Mouse (Mus musculus): ENCODE measurements around the gene E130114P18Rik. TPM values are rescaled to one million over a fixed set of nuclear protein-coding genes. Genes with fewer than 3 reads are reported as not detected.

E130114P18Rik gene
- total and polyA plus RNA-seq, 3 experiments: 0.11 TPM; not detected in 2

- peaks cover 3% of the 10 kb centered on the region for H3K36me3 ChIP-seq (replicated peaks)
- DNase-seq (ENCODE audit: low spot score): no peak
- no peaks in the 10 kb centered on the region for H3K27me3 ChIP-seq (ENCODE audit: insufficient read depth, low read length)
- no peaks in the 10 kb centered on the region for H3K4me1 ChIP-seq (ENCODE audit: insufficient read depth, low read depth, low read length)
- TF ChIP-seq CTCF (IDR thresholded peaks at IDR 0.05; ENCODE audit: low read depth, low read length): no peak
- TF ChIP-seq GATA2 (IDR thresholded peaks at IDR 0.05; ENCODE audit: borderline replicate concordance, low read depth, low read length): no peak
- no peak for TF ChIP-seq POLR2AphosphoS5 (IDR thresholded peaks at IDR 0.05; ENCODE audit: insufficient replicate concordance, low read depth, low read length)
- no peak for TF ChIP-seq GATA1 (IDR thresholded peaks at IDR 0.05; ENCODE audit: borderline replicate concordance, low read length)
- TF ChIP-seq TAL1 (conservative IDR thresholded peaks at IDR 0.05; ENCODE audit: low read depth, low read length): no peak
- H3K9me3 ChIP-seq (replicated peaks): peaks cover 6% of the 10 kb centered on the region; the same call in 1 of the 2 replicates
- no peak overlapping the region for H3K4me3 ChIP-seq (ENCODE audit: low read depth, low read length)
- no peak for ATAC-seq (ENCODE audit: extremely low read depth, insufficient number of reproducible peaks, low FRiP score, poor library complexity, severe bottlenecking)
Observed at GRCm38 (mm10) chr4:97808885-97809284, 31.0 kb upstream of the E130114P18Rik start.

GRCm38 (mm10) chr4:97806924-97807323 is 29.0 kb upstream of the E130114P18Rik start:
- no peak for TF ChIP-seq GATA1 (IDR thresholded peaks at IDR 0.05; ENCODE audit: borderline replicate concordance, low read length)
- TF ChIP-seq GATA2 (IDR thresholded peaks at IDR 0.05; ENCODE audit: borderline replicate concordance, low read depth, low read length): no peak
- no peak for TF ChIP-seq TAL1 (conservative IDR thresholded peaks at IDR 0.05; ENCODE audit: low read depth, low read length)
- TF ChIP-seq CTCF (IDR thresholded peaks at IDR 0.05; ENCODE audit: low read depth, low read length): no peak
- no peak for TF ChIP-seq POLR2AphosphoS5 (IDR thresholded peaks at IDR 0.05; ENCODE audit: insufficient replicate concordance, low read depth, low read length)
- ATAC-seq (ENCODE audit: extremely low read depth, insufficient number of reproducible peaks, low FRiP score, poor library complexity, severe bottlenecking) (no peak), DNase-seq (ENCODE audit: low spot score) (no peak)
- no peaks in the 10 kb centered on the region for H3K4me1 ChIP-seq (ENCODE audit: insufficient read depth, low read depth, low read length)
- no peak overlapping the region for H3K4me3 ChIP-seq (ENCODE audit: low read depth, low read length)
- H3K9me3 ChIP-seq (replicated peaks): peaks cover 6% of the 10 kb centered on the region; the same call in 1 of the 2 replicates
- no peaks in the 10 kb centered on the region for H3K27me3 ChIP-seq (ENCODE audit: insufficient read depth, low read length)
- H3K36me3 ChIP-seq (replicated peaks): peaks cover 6% of the 10 kb centered on the region

GRCm38 (mm10) chr4:97805896-97806808 is 28.3 kb upstream of the E130114P18Rik start:
- Histone ChIP-seq H3K36me3 (replicated peaks) (peaks cover 6% of the 10 kb centered on the region), H3K27me3 (ENCODE audit: insufficient read depth, low read length) (no peaks in the 10 kb centered on the region), H3K9me3 (replicated peaks) (peaks cover 6% of the 10 kb centered on the region; the same call in 1 of the 2 replicates), H3K4me3 (ENCODE audit: low read depth, low read length) (no peak overlapping the region), H3K4me1 (ENCODE audit: insufficient read depth, low read depth, low read length) (no peaks in the 10 kb centered on the region)
- ATAC-seq (ENCODE audit: extremely low read depth, insufficient number of reproducible peaks, low FRiP score, poor library complexity, severe bottlenecking): no peak
- no peak for TF ChIP-seq POLR2AphosphoS5 (IDR thresholded peaks at IDR 0.05; ENCODE audit: insufficient replicate concordance, low read depth, low read length)
- TF ChIP-seq GATA2 (IDR thresholded peaks at IDR 0.05; ENCODE audit: borderline replicate concordance, low read depth, low read length): no peak
- TF ChIP-seq GATA1 (IDR thresholded peaks at IDR 0.05; ENCODE audit: borderline replicate concordance, low read length): no peak
- TF ChIP-seq TAL1 (conservative IDR thresholded peaks at IDR 0.05; ENCODE audit: low read depth, low read length): no peak
- no peak for TF ChIP-seq CTCF (IDR thresholded peaks at IDR 0.05; ENCODE audit: low read depth, low read length)
- DNase-seq (ENCODE audit: low spot score): no peak

- Histone ChIP-seq H3K4me1 (ENCODE audit: insufficient read depth, low read depth, low read length) (no peaks in the 10 kb centered on the region), H3K36me3 (replicated peaks) (peaks cover 7% of the 10 kb centered on the region), H3K9me3 (replicated peaks) (peaks cover 6% of the 10 kb centered on the region; the same call in 1 of the 2 replicates), H3K4me3 (ENCODE audit: low read depth, low read length) (no peak overlapping the region), H3K27me3 (ENCODE audit: insufficient read depth, low read length) (no peaks in the 10 kb centered on the region)
- no peak for TF ChIP-seq TAL1 (conservative IDR thresholded peaks at IDR 0.05; ENCODE audit: low read depth, low read length)
- no peak for TF ChIP-seq GATA1 (IDR thresholded peaks at IDR 0.05; ENCODE audit: borderline replicate concordance, low read length)
- no peak for TF ChIP-seq CTCF (IDR thresholded peaks at IDR 0.05; ENCODE audit: low read depth, low read length)
- TF ChIP-seq POLR2AphosphoS5 (IDR thresholded peaks at IDR 0.05; ENCODE audit: insufficient replicate concordance, low read depth, low read length): no peak
- no peak for TF ChIP-seq GATA2 (IDR thresholded peaks at IDR 0.05; ENCODE audit: borderline replicate concordance, low read depth, low read length)
- DNase-seq (ENCODE audit: low spot score) (no peak), ATAC-seq (ENCODE audit: extremely low read depth, insufficient number of reproducible peaks, low FRiP score, poor library complexity, severe bottlenecking) (no peak)
Observed at GRCm38 (mm10) chr4:97805255-97805654, 27.4 kb upstream of the E130114P18Rik start.

- H3K27me3 ChIP-seq (ENCODE audit: insufficient read depth, low read length): no peaks in the 10 kb centered on the region
- no peak for DNase-seq (ENCODE audit: low spot score)
- no peaks in the 10 kb centered on the region for H3K4me1 ChIP-seq (ENCODE audit: insufficient read depth, low read depth, low read length)
- H3K9me3 ChIP-seq (replicated peaks): peaks cover 11% of the 10 kb centered on the region; the same call in 1 of the 2 replicates
- TF ChIP-seq GATA2 (IDR thresholded peaks at IDR 0.05; ENCODE audit: borderline replicate concordance, low read depth, low read length) (no peak), CTCF (IDR thresholded peaks at IDR 0.05; ENCODE audit: low read depth, low read length) (no peak), TAL1 (conservative IDR thresholded peaks at IDR 0.05; ENCODE audit: low read depth, low read length) (no peak), GATA1 (IDR thresholded peaks at IDR 0.05; ENCODE audit: borderline replicate concordance, low read length) (no peak), POLR2AphosphoS5 (IDR thresholded peaks at IDR 0.05; ENCODE audit: insufficient replicate concordance, low read depth, low read length) (no peak)
- no peak overlapping the region for H3K4me3 ChIP-seq (ENCODE audit: low read depth, low read length)
- ATAC-seq (ENCODE audit: extremely low read depth, insufficient number of reproducible peaks, low FRiP score, poor library complexity, severe bottlenecking): no peak
- H3K36me3 ChIP-seq (replicated peaks): peaks cover 12% of the 10 kb centered on the region
Observed at GRCm38 (mm10) chr4:97804638-97805037, 26.8 kb upstream of the E130114P18Rik start.

GRCm38 (mm10) chr4:97803791-97804190 is 25.9 kb upstream of the E130114P18Rik start:
- DNase-seq (ENCODE audit: low spot score) (no peak), ATAC-seq (ENCODE audit: extremely low read depth, insufficient number of reproducible peaks, low FRiP score, poor library complexity, severe bottlenecking) (no peak)
- H3K4me3 ChIP-seq (ENCODE audit: low read depth, low read length): no peak overlapping the region
- no peaks in the 10 kb centered on the region for H3K27me3 ChIP-seq (ENCODE audit: insufficient read depth, low read length)
- H3K4me1 ChIP-seq (ENCODE audit: insufficient read depth, low read depth, low read length): no peaks in the 10 kb centered on the region
- peaks cover 11% of the 10 kb centered on the region; the same call in 1 of the 2 replicates for H3K9me3 ChIP-seq (replicated peaks)
- peaks cover 12% of the 10 kb centered on the region for H3K36me3 ChIP-seq (replicated peaks)
- no peak for TF ChIP-seq POLR2AphosphoS5 (IDR thresholded peaks at IDR 0.05; ENCODE audit: insufficient replicate concordance, low read depth, low read length)
- TF ChIP-seq GATA2 (IDR thresholded peaks at IDR 0.05; ENCODE audit: borderline replicate concordance, low read depth, low read length): no peak
- no peak for TF ChIP-seq TAL1 (conservative IDR thresholded peaks at IDR 0.05; ENCODE audit: low read depth, low read length)
- TF ChIP-seq GATA1 (IDR thresholded peaks at IDR 0.05; ENCODE audit: borderline replicate concordance, low read length): no peak
- TF ChIP-seq CTCF (IDR thresholded peaks at IDR 0.05; ENCODE audit: low read depth, low read length): no peak
